Mouse (Mus musculus): Measurements from ENCODE around the gene 1700025B11Rik. TPM values are rescaled to one million over a fixed set of nuclear protein-coding genes. Genes with fewer than 3 reads are reported as not detected.

1700025B11Rik gene
- not detected in 2 replicates for total RNA-seq (2014; rRNA removed)
- 0.51 TPM in 1 of 2 replicates, not detected in the other for polyA plus RNA-seq (2015; fragmentation: Nextera tagmentation; extraction: Ambion mirVana)

GRCm38 (mm10) chr15:77561792-77562191 lies at the start of gene 1700025B11Rik:
TSS of gene 1700025B11Rik (minus strand) at chr15:77561892.
- Histone ChIP-seq H3K27me3 (ENCODE audit: insufficient read depth, low read length) (no peaks in the 10 kb centered on the region), H3K9me3 (ENCODE audit: low read length) (no peaks in the 10 kb centered on the region), H3K4me2 (ENCODE audit: low read depth, low read length, poor library complexity, severe bottlenecking) (no peak within 1 kb of the TSS), H3K36me3 (ENCODE audit: insufficient read depth, low read length) (no peaks in the 10 kb centered on the region), H3K4me1 (ENCODE audit: insufficient read depth, low read length) (no peaks in the 10 kb centered on the region), H3K27ac (ENCODE audit: low read depth, low read length) (no peak within 1 kb of the TSS), H3K9ac (replicated peaks; ENCODE audit: low read length, poor library complexity, severe bottlenecking) (no peak within 1 kb of the TSS), H3K4me3 (ENCODE audit: low read depth, low read length) (no peak within 1 kb of the TSS)
- DNase-seq (ENCODE audit: low spot score) (no peak), ATAC-seq (ENCODE audit: low FRiP score) (no peak)
- TF ChIP-seq CTCF (IDR thresholded peaks at IDR 0.05) = no peak

- ATAC-seq (ENCODE audit: low FRiP score) = no peak
- 95% methylated on average over 3 of the region's 3 CpGs for WGBS
Observed at GRCm38 (mm10) chr15:77606069-77606468, 44.4 kb upstream of the 1700025B11Rik start.

GRCm38 (mm10) chr15:77598958-77599357 lies 37.3 kb upstream of the 1700025B11Rik start, which contains the start of gene Gm36245:
TSS of gene Gm36245 (plus strand) at chr15:77599258.
- WGBS = 72% methylated on average over 1 of the region's 1 CpGs
- Histone ChIP-seq H3K27me3 (ENCODE audit: insufficient read depth, low read length) (no peaks in the 10 kb centered on the region), H3K9ac (replicated peaks; ENCODE audit: low read length, poor library complexity, severe bottlenecking) (no peak within 1 kb of the TSS), H3K4me1 (ENCODE audit: insufficient read depth, low read length) (no peaks in the 10 kb centered on the region), H3K4me2 (ENCODE audit: low read depth, low read length, poor library complexity, severe bottlenecking) (no peak within 1 kb of the TSS), H3K4me3 (ENCODE audit: low read depth, low read length) (no peak within 1 kb of the TSS), H3K36me3 (ENCODE audit: insufficient read depth, low read length) (no peaks in the 10 kb centered on the region), H3K9me3 (ENCODE audit: low read length) (no peaks in the 10 kb centered on the region), H3K27ac (ENCODE audit: low read depth, low read length) (no peak within 1 kb of the TSS)
- no peak for TF ChIP-seq CTCF (IDR thresholded peaks at IDR 0.05)
- ATAC-seq (ENCODE audit: low FRiP score) = no peak
- DNase-seq (ENCODE audit: low spot score) = peak; percentile 9

More at GRCm38 (mm10) chr15:77606069-77606468, 44.4 kb upstream of the 1700025B11Rik start:
- TF ChIP-seq CTCF (IDR thresholded peaks at IDR 0.05) = no peak
- no peaks in the 10 kb centered on the region for H3K4me1 ChIP-seq (ENCODE audit: insufficient read depth, low read length)
- H3K27ac ChIP-seq (ENCODE audit: low read depth, low read length) = no peak overlapping the region
- no peaks in the 10 kb centered on the region for H3K36me3 ChIP-seq (ENCODE audit: insufficient read depth, low read length)
- no peak for DNase-seq (ENCODE audit: low spot score)
- H3K9ac ChIP-seq (replicated peaks; ENCODE audit: low read length, poor library complexity, severe bottlenecking) = no peak overlapping the region
- no peaks in the 10 kb centered on the region for H3K27me3 ChIP-seq (ENCODE audit: insufficient read depth, low read length)
- no peak overlapping the region for H3K4me3 ChIP-seq (ENCODE audit: low read depth, low read length)
- H3K9me3 ChIP-seq (ENCODE audit: low read length) = no peaks in the 10 kb centered on the region
- no peak overlapping the region for H3K4me2 ChIP-seq (ENCODE audit: low read depth, low read length, poor library complexity, severe bottlenecking)

GRCm38 (mm10) chr15:77598429-77598828 lies 36.7 kb upstream of the 1700025B11Rik start:
- no peak for TF ChIP-seq CTCF (IDR thresholded peaks at IDR 0.05)
- Histone ChIP-seq H3K4me2 (ENCODE audit: low read depth, low read length, poor library complexity, severe bottlenecking) (no peak overlapping the region), H3K27ac (ENCODE audit: low read depth, low read length) (no peak overlapping the region), H3K9ac (replicated peaks; ENCODE audit: low read length, poor library complexity, severe bottlenecking) (no peak overlapping the region), H3K9me3 (ENCODE audit: low read length) (no peaks in the 10 kb centered on the region), H3K4me3 (ENCODE audit: low read depth, low read length) (no peak overlapping the region), H3K36me3 (ENCODE audit: insufficient read depth, low read length) (no peaks in the 10 kb centered on the region), H3K4me1 (ENCODE audit: insufficient read depth, low read length) (no peaks in the 10 kb centered on the region), H3K27me3 (ENCODE audit: insufficient read depth, low read length) (no peaks in the 10 kb centered on the region)
- no peak for ATAC-seq (ENCODE audit: low FRiP score)
- WGBS = 80% methylated on average over 3 of the region's 3 CpGs
- DNase-seq (ENCODE audit: low spot score) = no peak

- Histone ChIP-seq H3K4me2 (ENCODE audit: low read depth, low read length, poor library complexity, severe bottlenecking) (no peak within 1 kb of the TSS), H3K9ac (replicated peaks; ENCODE audit: low read length, poor library complexity, severe bottlenecking) (no peak within 1 kb of the TSS), H3K36me3 (ENCODE audit: insufficient read depth, low read length) (no peaks in the 10 kb centered on the region), H3K27ac (ENCODE audit: low read depth, low read length) (no peak within 1 kb of the TSS), H3K4me1 (ENCODE audit: insufficient read depth, low read length) (no peaks in the 10 kb centered on the region), H3K27me3 (ENCODE audit: insufficient read depth, low read length) (no peaks in the 10 kb centered on the region), H3K9me3 (ENCODE audit: low read length) (no peaks in the 10 kb centered on the region), H3K4me3 (ENCODE audit: low read depth, low read length) (no peak within 1 kb of the TSS)
- WGBS = 60% methylated on average over 5 of the region's 5 CpGs
- no peak for DNase-seq (ENCODE audit: low spot score)
- TF ChIP-seq CTCF (IDR thresholded peaks at IDR 0.05) = no peak
- ATAC-seq (ENCODE audit: low FRiP score) = no peak
Observed at GRCm38 (mm10) chr15:77595961-77596360, 34.3 kb upstream of the 1700025B11Rik start, which contains the start of gene Apol10b. TSS of gene Apol10b (minus strand) at chr15:77596125.

- H3K9ac ChIP-seq (replicated peaks; ENCODE audit: low read length, poor library complexity, severe bottlenecking) = no peak overlapping the region
- no peak for TF ChIP-seq CTCF (IDR thresholded peaks at IDR 0.05)
- no peak for ATAC-seq (ENCODE audit: low FRiP score)
- no peak overlapping the region for H3K4me3 ChIP-seq (ENCODE audit: low read depth, low read length)
- no peaks in the 10 kb centered on the region for H3K27me3 ChIP-seq (ENCODE audit: insufficient read depth, low read length)
- 89% methylated on average over 1 of the region's 1 CpGs for WGBS
- no peaks in the 10 kb centered on the region for H3K9me3 ChIP-seq (ENCODE audit: low read length)
- no peak overlapping the region for H3K4me2 ChIP-seq (ENCODE audit: low read depth, low read length, poor library complexity, severe bottlenecking)
- no peaks in the 10 kb centered on the region for H3K36me3 ChIP-seq (ENCODE audit: insufficient read depth, low read length)
- H3K27ac ChIP-seq (ENCODE audit: low read depth, low read length) = no peak overlapping the region
- no peak for DNase-seq (ENCODE audit: low spot score)
- H3K4me1 ChIP-seq (ENCODE audit: insufficient read depth, low read length) = no peaks in the 10 kb centered on the region
Observed at GRCm38 (mm10) chr15:77593557-77593956, 31.9 kb upstream of the 1700025B11Rik start.

Data from midbrain, postnatal 0 days (tissue).